Mouse (Mus musculus) left cerebral cortex, postnatal 10 days (tissue): ENCODE results near the gene Cdc14b. TPM values are rescaled to one million over a fixed set of nuclear protein-coding genes. Genes with fewer than 3 reads are reported as not detected.
A peak's percentile ranks its signal among the peaks of the same experiment; 100 is the strongest.
"Not testable (repeated sequence)": the region's sequence is repeated elsewhere in the genome, so short reads cannot be mapped to it uniquely, and the experiment has no call there.

ENCODE experiments used
- DNase-seq, 2 experiments: peaks; one replicate each; pipeline ENCODE4 v3.0.0; 2021 to 2022; ENCODE audit warnings: low spot score in 2 of 2, mixed read lengths in 1 of 2; ENCODE audit errors: extremely low spot score in 1 of 2
- intact Hi-C: fragments of 180-260 bp; cut with DNase I; formaldehyde crosslinking; loops from one replicate; pipeline ENCODE4 v1.15.1; 2025
- total RNA-seq, 2 experiments: library from RNA; stranded (reverse); gene quantifications; 2 replicates each; pipeline ENCODE4 v1.2.3; 2021

Gene Cdc14b
- total RNA-seq, 2 experiments from 2014 or later = 2.9 to 3.4 TPM

DNA sequence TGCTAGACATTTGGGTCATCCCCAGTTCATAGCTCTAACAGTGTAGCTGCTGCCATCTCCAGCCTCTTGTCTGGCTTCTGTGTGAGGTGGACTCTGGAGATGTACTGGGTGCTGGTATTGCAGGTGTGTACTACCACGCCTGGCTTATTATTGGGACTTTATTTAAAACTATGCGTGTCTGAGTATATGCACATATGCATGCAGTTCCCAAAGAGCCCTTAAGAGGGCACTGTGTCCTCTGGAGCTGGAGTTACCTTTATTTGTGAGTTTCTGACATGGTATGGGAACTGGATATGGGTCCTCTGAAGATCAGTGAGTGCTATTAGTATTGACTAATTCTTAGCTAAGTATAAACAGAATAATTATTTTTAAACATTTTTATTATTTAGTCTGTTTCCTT lies 9.6 kb upstream of the Cdc14b start:
- no peak for DNase-seq
- intact Hi-C loops = no loop called here

DNA sequence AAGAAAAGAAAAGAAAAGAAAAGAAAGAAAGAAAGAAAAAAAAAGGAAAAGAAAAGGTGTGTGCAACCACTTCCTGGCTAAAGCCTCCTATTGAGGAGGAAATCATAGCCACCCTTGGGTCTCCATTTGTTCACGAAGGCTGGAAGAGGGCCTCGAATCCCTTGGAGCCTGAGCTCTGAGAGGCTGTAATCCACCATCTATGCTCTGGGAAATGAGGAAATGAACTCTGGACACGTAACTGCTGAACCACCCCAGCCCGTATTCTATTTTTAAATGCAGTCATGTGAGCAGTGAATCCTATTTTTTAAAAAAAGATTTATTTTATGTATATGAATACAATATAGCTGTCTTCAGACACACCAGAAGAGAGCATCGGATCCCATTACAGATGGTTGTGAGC lies 5.8 kb upstream of the Cdc14b start:
- intact Hi-C loops = no loop called here
- no peak for DNase-seq

DNA sequence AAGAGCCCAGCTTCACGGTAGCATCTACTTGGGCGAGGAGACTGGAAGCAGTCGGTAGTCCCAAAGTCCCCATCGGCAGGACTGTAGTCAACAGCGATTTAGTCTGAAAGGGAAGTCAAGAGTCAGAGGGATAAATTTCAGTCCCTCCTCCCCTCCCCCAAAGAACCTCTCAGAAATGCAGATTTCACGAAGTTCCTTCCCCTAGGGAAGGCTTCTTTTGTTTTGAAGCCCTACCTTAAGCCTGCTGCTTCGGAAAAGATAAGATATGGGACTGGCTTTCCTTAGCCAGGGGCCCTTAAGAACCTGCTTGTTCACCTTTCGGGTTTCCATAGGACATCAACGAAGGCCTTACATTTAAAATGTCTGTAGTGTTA lies 651 bp upstream of the Cdc14b start:
- intact Hi-C loops = no loop called here
- DNase-seq = no peak

GRCm38 (mm10) chr13:64273891-64274844 lies 922 bp downstream of the Cdc14b start:
- peak in 1 of 2 experiments; percentile 42 for DNase-seq
- intact Hi-C loops = no loop called here

GRCm38 (mm10) chr13:64273352-64273751 lies 1.7 kb downstream of the Cdc14b start:
- no peak for DNase-seq
- intact Hi-C loops = no loop called here

GRCm38 (mm10) chr13:64268384-64268783 lies 6.7 kb downstream of the Cdc14b start:
- intact Hi-C loops = no loop called here
- DNase-seq = no peak

GRCm38 (mm10) chr13:64267151-64267550 lies 7.9 kb downstream of the Cdc14b start:
- no peak for DNase-seq
- intact Hi-C loops = no loop called here

DNA sequence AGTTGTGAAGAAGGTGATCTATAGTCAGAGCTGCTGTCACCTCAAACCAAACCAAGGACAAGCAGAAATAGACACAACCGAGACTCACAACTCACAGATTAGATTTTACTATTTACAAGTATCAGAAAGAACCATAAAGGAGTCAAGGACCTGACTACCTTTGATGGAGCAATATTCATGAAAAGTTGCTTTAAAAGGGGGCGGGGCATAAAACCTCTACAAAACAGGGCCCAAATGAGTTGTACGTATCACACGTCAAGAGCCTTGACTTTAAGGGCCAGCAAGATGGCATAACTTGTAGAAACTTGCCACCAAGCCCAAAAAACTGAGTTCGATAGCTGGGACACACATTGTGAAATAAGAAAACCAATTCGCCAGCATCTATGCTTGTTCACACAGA lies 10.5 kb downstream of the Cdc14b start:
- intact Hi-C loops = no loop called here
- no peak for DNase-seq

GRCm38 (mm10) chr13:64259903-64260302 lies 15.2 kb downstream of the Cdc14b start:
- intact Hi-C loops = no loop called here
- DNase-seq = peak in 1 of 2 experiments; percentile 31

- intact Hi-C loops = no loop called here
- DNase-seq = no peak
Measured at GRCm38 (mm10) chr13:64258516-64258821, 16.6 kb downstream of the Cdc14b start.

DNA sequence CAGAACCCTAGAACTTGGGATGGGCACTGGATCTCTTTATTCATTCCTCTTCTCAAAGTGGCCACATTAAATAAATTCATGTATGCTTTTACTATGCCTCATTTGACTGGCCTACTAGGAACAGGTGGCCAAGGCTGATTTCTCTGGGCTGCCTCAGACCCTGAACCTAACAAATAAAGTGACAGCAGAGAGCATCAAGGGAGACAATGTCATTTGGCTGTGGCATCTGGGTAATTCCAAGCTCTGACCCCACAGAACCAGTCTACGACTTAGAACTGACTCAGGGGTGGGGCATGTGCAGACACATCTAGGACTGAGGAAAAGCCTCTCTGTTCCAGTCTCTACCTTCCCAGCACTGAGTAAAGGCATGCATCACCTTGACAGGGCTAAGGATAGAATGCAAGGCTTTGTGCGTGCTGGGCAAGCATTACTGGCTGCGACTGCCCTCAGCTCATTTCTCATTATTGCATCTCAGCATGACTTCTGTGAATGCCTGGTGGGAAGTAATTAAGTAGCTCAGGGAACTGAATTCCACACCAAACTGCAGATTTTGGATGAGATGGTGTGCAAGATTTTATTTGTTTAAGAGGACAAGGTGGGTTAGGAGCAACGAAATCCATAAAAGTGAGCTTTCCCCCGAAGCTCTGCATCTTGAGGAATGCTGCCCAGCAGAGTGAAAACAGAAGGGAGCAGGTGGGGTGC lies 17.1 kb downstream of the Cdc14b start:
- DNase-seq = no peak
- intact Hi-C loops = no loop called here

DNA sequence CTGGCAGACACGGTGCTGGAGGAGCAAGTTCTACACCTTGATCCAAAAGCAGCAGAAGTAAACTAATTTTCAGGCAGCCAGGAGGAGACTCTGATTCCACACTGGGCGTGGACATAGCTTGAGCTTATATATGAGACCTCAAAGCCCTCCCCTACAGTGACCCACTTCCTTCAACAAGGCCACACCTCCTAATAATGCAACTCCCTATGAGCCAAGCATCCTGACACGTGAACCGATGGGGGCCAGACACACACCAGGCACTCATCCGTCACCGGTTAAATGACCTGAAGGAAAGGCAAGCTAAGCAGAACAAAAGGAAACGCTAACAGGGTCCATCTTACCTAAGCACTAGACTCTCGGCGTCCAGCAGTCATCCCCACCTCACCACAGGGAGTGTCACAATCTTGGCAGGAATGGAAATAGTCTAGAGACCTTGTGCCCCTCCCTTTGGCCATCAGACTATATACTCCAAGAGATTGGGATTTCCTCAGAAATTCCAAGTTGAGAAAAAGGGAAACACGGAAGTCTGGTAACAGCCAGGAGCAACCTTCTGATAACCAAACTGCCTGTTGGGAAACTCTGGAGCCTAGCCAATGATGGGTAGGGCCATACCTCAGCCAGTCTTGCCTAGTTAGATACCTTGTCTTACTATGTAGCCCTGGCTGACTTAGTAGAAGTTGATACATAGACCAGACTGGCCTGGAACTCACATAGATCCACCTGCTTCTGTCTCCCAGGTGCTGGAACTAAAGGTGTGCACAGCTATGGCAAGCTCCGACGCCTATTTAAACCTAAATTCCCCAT lies 17.9 kb downstream of the Cdc14b start:
- intact Hi-C loops = no loop called here

GRCm38 (mm10) chr13:64254185-64254584 lies 20.9 kb downstream of the Cdc14b start:
- DNase-seq, intact Hi-C loops: not testable (repeated sequence)

More for the DNA sequence above, 17.9 kb downstream of the Cdc14b start:
- no peak for DNase-seq

DNA sequence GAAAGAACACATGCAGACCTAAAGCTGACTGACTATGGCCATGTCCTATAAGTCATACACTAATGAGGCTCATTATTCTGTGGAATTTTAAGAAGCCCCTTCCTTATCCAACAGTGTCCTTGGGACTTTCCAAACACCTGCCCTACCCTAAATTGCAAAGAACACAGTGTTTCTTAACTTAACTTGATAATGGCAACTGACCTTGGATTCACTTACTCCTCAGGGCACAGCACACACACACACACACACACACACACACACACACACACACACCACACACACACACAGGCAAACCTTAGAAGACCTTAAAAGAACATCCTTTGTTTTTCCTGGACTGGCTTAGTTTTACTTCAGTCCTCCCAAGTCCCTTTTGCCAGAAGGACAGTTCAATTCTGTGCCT lies 21.4 kb downstream of the Cdc14b start:
- intact Hi-C loops = no loop called here
- DNase-seq = no peak

- intact Hi-C loops = no loop called here
- DNase-seq = no peak
Measured at GRCm38 (mm10) chr13:64252147-64252546, 22.9 kb downstream of the Cdc14b start.

DNA sequence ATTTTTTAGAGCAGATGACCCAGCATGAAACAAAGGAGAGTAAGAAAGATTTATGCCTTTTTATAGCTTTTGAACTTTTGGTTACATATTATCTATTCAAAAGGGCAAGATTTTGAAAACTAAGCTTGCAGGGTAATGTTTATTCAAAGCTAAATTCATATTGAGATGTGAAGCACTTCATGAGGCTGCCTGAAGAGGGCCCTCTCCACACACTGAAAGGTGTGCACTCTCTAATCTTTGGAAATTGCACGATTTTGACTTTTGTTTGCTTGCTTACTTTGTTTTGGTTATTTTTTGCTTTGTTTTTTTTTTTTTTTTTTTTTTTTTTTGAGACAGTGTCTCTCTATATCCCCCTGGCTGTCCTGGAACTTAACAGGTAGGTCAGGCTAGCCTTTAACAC lies 24.7 kb downstream of the Cdc14b start:
- intact Hi-C loops = loop anchor here (2.0 kb wide), 1 partner anchor 56 kb away; no protein-coding TSS in a partner anchor
- DNase-seq = peak in 1 of 2 experiments; percentile 37

- intact Hi-C loops = loop anchor here (5.0 kb wide), 1 partner anchor 188 kb away; no protein-coding TSS in a partner anchor
- DNase-seq = peak; percentile 57 to 85
Measured at GRCm38 (mm10) chr13:64248775-64249524, 26.1 kb downstream of the Cdc14b start.

DNA sequence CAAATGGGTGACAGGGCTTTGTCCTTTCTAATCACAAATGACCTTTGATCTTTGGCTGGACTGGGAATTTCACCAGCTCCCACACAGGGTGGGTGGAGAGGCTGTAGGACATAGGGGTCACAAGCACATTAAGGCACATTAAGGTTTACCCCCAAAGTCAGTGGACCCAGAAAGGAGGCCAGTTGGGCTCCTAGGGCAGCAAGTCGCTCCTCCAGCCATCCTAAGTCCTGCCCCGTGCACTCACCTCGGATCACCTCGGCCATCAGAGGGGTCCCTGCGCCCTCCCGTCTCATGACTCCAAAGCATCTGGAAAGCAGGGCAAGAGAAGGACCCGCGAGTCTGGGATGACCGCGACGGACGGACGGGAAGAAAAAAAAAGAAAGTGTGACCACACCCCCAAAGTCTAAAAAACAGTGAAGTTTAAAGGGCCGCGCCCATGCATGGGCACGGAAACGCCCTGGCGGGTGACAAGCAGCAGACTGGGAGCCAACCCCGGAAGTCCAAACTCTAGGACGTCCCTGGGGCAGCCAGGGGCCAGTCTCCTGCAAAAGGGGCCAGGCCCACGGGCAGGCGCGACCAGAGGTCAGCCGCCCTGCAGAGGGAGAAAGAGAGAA lies 26.8 kb downstream of the Cdc14b start:
- intact Hi-C loops = loop anchor here (5.0 kb wide), 1 partner anchor 189 kb away; no protein-coding TSS in a partner anchor

More for the DNA sequence above, 26.8 kb downstream of the Cdc14b start:
- peak in 1 of 2 experiments; percentile 67 for DNase-seq
